Mouse (Mus musculus) frontal cortex, adult 2 months (tissue): ENCODE data around the gene Phc1. TPM values are rescaled to one million over a fixed set of nuclear protein-coding genes. Genes with fewer than 3 reads are reported as not detected.

ENCODE experiments used
- polyA plus RNA-seq: library from polyadenylated mRNA; depleted of rRNA; stranded (reverse); fragments of >200 nt; gene quantifications from 2 replicates; pipeline ENCODE4 v1.2.3, GENCODE M21; 2012; rRNA removed

Phc1 gene
- polyA plus RNA-seq, 1 experiment: 60.0 TPM

Other genes starting within 250 kb of the Phc1 start
- 0.11 and 0.32 TPM in 2 replicates for gene Klrg1, start 57.7 kb downstream of the Phc1 start, polyA plus RNA-seq
- gene M6pr, start 31.8 kb downstream of the Phc1 start, polyA plus RNA-seq: 71.2 and 75.4 TPM in 2 replicates
- gene Rimklb, start 158.2 kb upstream of the Phc1 start, polyA plus RNA-seq: 51.2 and 54.9 TPM in 2 replicates
- 0.90 and 3.5 TPM in 2 replicates for gene Mfap5, start 165.3 kb upstream of the Phc1 start, polyA plus RNA-seq
- gene Aicda, start 213.2 kb upstream of the Phc1 start, polyA plus RNA-seq: not detected in 2 replicates